Mouse (Mus musculus): ENCODE data around the gene Afap1.

- TF ChIP-seq CTCF (conservative IDR thresholded peaks at IDR 0.05; ENCODE audit: insufficient read depth, insufficient read length, low read depth, low read length) (no peak), POLR2A (IDR thresholded peaks at IDR 0.05; ENCODE audit: low read depth, low read length) (no peak)
Measured at GRCm38 (mm10) chr5:36039596-36039995, 146.5 kb downstream of the Afap1 start.

Data from kidney, adult 2 months (tissue).